Mouse (Mus musculus) intestine, postnatal 0 days (tissue): ENCODE results near the gene Gm20708. TPM values are rescaled to one million over a fixed set of nuclear protein-coding genes. Genes with fewer than 3 reads are reported as not detected.

Source experiments
- ATAC-seq: fragments of 200-750 bp; cut with Nextera tagmentation; 2 replicates; pipeline ENCODE4 v1.8.0; 2017; ENCODE audit warnings: mild to moderate bottlenecking, moderate TSS enrichment, moderate library complexity
- H3K27ac ChIP-seq: fragments of 300-500 bp; sonication (generic); 2 replicates; pipeline ENCODE4 v1.5.1; 2014; ENCODE audit warnings: mild to moderate bottlenecking, low read depth, low read length, moderate library complexity
- H3K27me3 ChIP-seq: fragments of 300-500 bp; sonication (generic); replicated peaks from 2 replicates; pipeline ENCODE4 v1.6.1; 2014; ENCODE audit warnings: low read length, mixed read lengths; ENCODE audit not compliant: control insufficient read depth, insufficient read depth
- H3K36me3 ChIP-seq: fragments of 300-500 bp; sonication (generic); 2 replicates; pipeline ENCODE4 v1.6.1; 2014; ENCODE audit warnings: mild to moderate bottlenecking, moderate library complexity; ENCODE audit not compliant: control insufficient read depth, insufficient read depth
- H3K4me1 ChIP-seq: fragments of 300-500 bp; sonication (generic); replicated peaks from 2 replicates; pipeline ENCODE4 v1.6.1; 2014; ENCODE audit warnings: antibody characterized with exemption, low read length, mixed read lengths; ENCODE audit not compliant: control insufficient read depth, insufficient read depth
- H3K4me2 ChIP-seq: fragments of 300-500 bp; sonication (generic); replicated peaks from 2 replicates; pipeline ENCODE4 v1.6.1; 2014; ENCODE audit warnings: low read depth, mild to moderate bottlenecking, moderate library complexity
- H3K4me3 ChIP-seq: fragments of 300-500 bp; sonication (generic); 2 replicates; pipeline ENCODE4 v1.5.1; 2014; ENCODE audit warnings: low read depth, low read length
- H3K9ac ChIP-seq: fragments of 300-500 bp; sonication (generic); 2 replicates; pipeline ENCODE4 v1.6.1; 2014; ENCODE audit warnings: mild to moderate bottlenecking, low read depth, low read length
- H3K9me3 ChIP-seq: fragments of 300-500 bp; sonication (generic); 2 replicates; pipeline ENCODE4 v1.6.1; 2016; ENCODE audit warnings: mixed run types; ENCODE audit not compliant: control insufficient read depth
- CTCF ChIP-seq: sonication (generic); IDR thresholded peaks from 2 replicates; pipeline ENCODE4 v1.5.1; 2016; ENCODE audit warnings: low read depth, mild to moderate bottlenecking, control low read depth, antibody characterized with exemption, moderate library complexity
- WGBS: fragments of 180-500 bp; shearing (Covaris S2); extraction: QIAGEN DNeasy Blood & Tissue Kit; methylation state at CpG from one replicate; pipeline ENCODE4 v1.1.7; 2014; 5-methylcytosine and 5-hydroxymethylcytosine counted together
- polyA plus RNA-seq: library from polyadenylated mRNA; unstranded; fragments of >200 nt; fragmentation: Nextera tagmentation; extraction: Ambion mirVana; gene quantifications from 2 replicates; pipeline ENCODE4 v1.2.1, GENCODE M21; 2015

Gm20708 gene
- polyA plus RNA-seq, 1 experiment from 2014 or later, result 0.29 TPM

DNA sequence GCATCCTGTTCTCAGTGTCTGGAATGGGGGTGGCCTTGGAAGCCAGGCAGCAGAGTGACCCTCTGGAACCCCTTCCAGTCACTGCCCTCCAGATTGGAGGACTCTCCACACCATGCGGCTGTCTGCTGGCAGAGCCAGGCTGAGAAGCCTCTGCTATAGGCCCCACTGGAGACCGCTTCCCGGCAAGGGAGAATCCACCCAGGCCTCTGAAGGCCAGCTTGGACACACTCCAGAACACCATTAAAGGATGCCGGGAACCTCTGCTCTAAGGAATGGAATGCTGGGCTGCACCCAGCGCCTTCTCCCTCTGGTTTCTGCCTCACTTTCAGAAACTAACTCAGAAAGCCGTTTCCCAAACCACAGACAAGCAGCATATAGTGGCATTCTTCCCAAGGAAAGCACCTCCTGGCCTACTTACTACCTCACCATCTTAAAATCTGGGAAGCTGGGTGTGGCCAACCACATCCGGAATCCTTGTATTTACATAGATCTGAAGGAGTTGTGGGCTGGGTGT lies 13.3 kb downstream of the Gm20708 start:
- ATAC-seq, result no peak
- TF ChIP-seq CTCF, result no peak
- Histone ChIP-seq H3K36me3 (peaks cover 32% of the 10 kb centered on the region; the same call in 1 of the 2 replicates), H3K27ac (peak overlapping the region; percentile 57; the same call in 1 of the 2 replicates), H3K9me3 (no peaks in the 10 kb centered on the region), H3K4me1 (peaks cover 24% of the 10 kb centered on the region), H3K4me2 (no peak overlapping the region), H3K27me3 (no peaks in the 10 kb centered on the region), H3K4me3 (no peak overlapping the region), H3K9ac (no peak overlapping the region)
- 58% methylated on average over 7 of the region's 7 CpGs for WGBS

DNA sequence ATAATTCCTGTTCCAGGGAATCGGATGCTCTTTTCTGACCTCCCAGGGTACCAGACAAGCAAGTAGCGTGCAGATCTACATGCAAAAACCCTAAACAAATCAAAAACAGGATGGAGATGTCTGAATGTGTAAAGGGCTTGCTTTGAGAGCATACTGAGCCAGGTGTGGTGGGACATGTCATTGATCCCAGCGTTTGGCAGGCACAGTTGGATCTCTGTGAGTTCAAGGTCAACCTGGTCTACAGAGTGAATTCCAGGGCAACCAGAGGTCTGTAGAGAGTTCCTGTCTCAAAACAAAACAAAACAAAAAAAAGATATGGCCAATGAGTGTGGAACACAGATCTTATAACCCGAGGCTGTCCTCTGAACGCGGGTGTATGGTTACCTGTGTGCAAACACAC lies 13.9 kb downstream of the Gm20708 start:
- 77% methylated on average over 6 of the region's 6 CpGs for WGBS
- no peak for ATAC-seq

DNA sequence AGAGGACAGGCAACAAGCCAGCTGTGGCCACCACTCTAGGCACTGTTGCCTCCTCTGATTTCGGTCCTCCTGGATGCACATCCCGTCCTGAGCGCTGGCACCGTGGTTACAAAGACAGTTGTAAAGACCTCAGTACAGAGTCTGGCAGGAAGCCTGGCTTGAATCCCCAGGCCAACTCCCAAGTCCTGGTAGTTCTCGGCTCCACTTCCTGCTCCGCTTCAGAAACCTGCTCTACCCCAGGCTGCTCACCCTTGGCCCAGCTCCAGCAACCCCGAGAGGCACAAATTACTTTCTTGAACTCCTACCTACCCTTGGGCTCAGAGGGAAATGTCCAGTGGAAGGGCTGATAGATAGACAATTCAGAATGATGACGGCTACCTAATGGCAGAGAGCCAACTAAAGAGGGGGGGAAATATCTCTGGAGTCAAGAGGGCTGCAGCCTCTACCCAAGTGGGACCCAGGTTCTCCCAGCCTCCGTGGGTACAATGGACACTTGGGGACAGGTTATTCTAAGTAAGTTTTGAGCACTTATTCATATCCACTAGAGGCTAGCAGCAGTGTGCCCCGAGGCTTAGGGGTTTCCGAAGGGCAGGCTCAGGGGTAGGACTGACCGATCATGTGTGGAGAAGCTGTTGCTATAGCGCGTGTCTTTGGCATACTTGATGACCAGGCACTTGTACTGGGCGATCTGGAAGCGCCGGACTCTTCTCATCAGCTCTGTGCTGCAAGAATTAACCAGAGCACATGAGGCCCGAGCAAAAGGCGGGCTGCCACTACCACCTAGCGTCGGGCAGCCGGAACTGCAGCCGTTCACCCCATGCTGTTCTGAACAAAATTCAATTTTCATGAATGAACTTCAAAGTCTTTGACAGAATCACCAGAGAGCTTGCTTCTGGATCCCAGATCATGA lies 14.8 kb downstream of the Gm20708 start:
- Histone ChIP-seq H3K36me3 (peaks cover 24% of the 10 kb centered on the region; the same call in 1 of the 2 replicates), H3K27ac (peak overlapping the region; percentile 57; the same call in 1 of the 2 replicates), H3K9ac (peak overlapping the region; percentile 24), H3K4me2 (peak overlapping the region; percentile 89), H3K4me1 (peaks cover 28% of the 10 kb centered on the region), H3K9me3 (no peaks in the 10 kb centered on the region), H3K27me3 (no peaks in the 10 kb centered on the region), H3K4me3 (peak overlapping the region; percentile 50)
- peak; percentile 51 for ATAC-seq
- 6% methylated on average over 23 of the region's 23 CpGs for WGBS
- peak; percentile 95 for TF ChIP-seq CTCF

More for the DNA sequence above, 13.9 kb downstream of the Gm20708 start:
- no peak for TF ChIP-seq CTCF
- Histone ChIP-seq H3K9me3 (no peaks in the 10 kb centered on the region), H3K4me3 (no peak overlapping the region), H3K27me3 (no peaks in the 10 kb centered on the region), H3K27ac (no peak overlapping the region), H3K36me3 (peaks cover 27% of the 10 kb centered on the region; the same call in 1 of the 2 replicates), H3K4me2 (no peak overlapping the region), H3K4me1 (peaks cover 28% of the 10 kb centered on the region), H3K9ac (no peak overlapping the region)

DNA sequence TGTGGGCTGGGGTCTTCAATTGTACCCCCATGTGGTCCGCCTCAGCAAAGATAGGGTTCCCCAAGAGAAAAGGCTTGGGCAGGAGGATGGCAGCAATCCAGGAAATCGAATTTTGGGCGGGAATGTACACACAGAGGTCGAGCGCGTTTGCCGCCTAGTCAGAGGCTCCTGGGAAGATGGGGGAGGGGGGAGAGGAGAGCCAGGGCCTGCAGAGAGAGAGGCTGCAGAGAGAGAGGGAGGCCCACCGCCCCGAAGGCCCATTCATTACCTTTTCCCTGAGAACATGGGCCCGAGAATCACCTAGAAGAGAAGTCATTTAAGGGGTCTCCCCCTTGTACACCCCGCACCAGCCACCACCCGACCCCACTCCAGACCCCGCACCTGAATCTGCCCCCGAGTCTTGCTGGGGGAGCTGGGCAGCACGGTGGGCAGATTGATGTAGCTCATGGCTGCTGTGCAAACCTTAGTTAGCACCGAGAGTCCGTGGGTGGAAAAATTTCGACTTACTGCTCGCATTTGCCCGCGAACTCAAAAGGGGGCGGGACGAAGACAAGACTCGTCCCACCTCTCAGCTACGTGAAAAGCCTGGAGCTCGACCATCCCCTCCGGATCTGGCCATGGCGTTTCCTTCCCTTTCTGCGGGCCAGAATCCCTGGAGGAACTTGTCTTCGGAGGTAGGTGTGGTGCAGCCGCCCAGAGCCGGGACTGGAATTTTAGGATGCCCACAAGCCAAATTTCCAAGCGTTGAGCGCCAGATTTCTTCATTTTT lies 16.0 kb downstream of the Gm20708 start, which contains the start of the genes Afmid and Tk1:
Gene Afmid (plus strand): TSS at position 592 of the 769 bp plus-strand sequence.
Gene Tk1 (minus strand): TSS at position 760 of the 769 bp plus-strand sequence.
- TF ChIP-seq CTCF, result no peak
- ATAC-seq, result peak; percentile 25
- Histone ChIP-seq H3K4me1 (peaks cover 34% of the 10 kb centered on the region), H3K9me3 (no peaks in the 10 kb centered on the region), H3K27me3 (no peaks in the 10 kb centered on the region), H3K4me2 (peak within 1 kb of the TSS; percentile 89), H3K27ac (peak within 1 kb of the TSS; percentile 46; the same call in 1 of the 2 replicates), H3K4me3 (peak within 1 kb of the TSS; percentile 50), H3K9ac (peak within 1 kb of the TSS; percentile 13), H3K36me3 (peaks cover 17% of the 10 kb centered on the region; the same call in 1 of the 2 replicates)
- under 1% methylated on average over 34 of the region's 34 CpGs for whole genome bisulfite sequencing

DNA sequence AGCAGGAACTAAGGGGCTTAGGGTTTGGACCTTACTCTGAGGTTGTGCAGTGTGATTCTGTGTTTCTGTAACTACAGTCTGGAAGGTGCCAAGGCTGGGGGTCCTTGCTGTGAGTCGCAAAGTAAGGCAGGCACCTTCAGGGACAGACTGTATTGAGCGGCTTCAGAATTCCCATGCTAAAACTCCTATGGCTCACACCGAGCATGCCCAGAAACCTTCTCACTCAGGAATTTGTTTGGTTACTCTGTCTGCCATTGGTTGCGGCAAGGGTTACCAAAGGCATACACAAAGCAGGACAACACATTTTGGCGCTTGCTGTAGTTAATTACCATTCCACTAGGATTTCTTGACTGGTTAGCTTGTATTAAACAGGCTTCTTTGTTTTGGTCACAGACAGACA lies 16.7 kb downstream of the Gm20708 start:
- Histone ChIP-seq H3K36me3 (peaks cover 15% of the 10 kb centered on the region; the same call in 1 of the 2 replicates), H3K9ac (0 out of 2 replicates have a peak overlapping the region, but pooled peaks have one; percentile 13), H3K4me3 (peak overlapping the region; percentile 50), H3K4me2 (peak overlapping the region; percentile 89), H3K9me3 (no peaks in the 10 kb centered on the region), H3K27ac (no peak overlapping the region), H3K27me3 (no peaks in the 10 kb centered on the region), H3K4me1 (peaks cover 36% of the 10 kb centered on the region)
- 7% methylated on average over 5 of the region's 5 CpGs for WGBS
- ATAC-seq, result no peak
- TF ChIP-seq CTCF, result no peak
